Mouse (Mus musculus) ES-E14 (cell line): Measurements from ENCODE around the gene Pak6.

ENCODE experiments used
- CHD2 ChIP-seq: IDR thresholded peaks from 2 replicates; pipeline ENCODE4 v1.6.1; 2014; ENCODE audit warnings: mild to moderate bottlenecking, low read depth, low read length, inconsistent platforms
- HCFC1 ChIP-seq: IDR thresholded peaks from 2 replicates; pipeline ENCODE4 v1.6.1; 2012; ENCODE audit warnings: low read length, inconsistent platforms, borderline replicate concordance; ENCODE audit not compliant: insufficient read depth
- MAFK ChIP-seq: IDR thresholded peaks from 2 replicates; pipeline ENCODE4 v1.6.1; 2014; ENCODE audit warnings: mild to moderate bottlenecking, low read depth, low read length, inconsistent platforms; ENCODE audit not compliant: insufficient read depth
- ZNF384 ChIP-seq: IDR thresholded peaks from 2 replicates; pipeline ENCODE4 v1.6.1; 2012; ENCODE audit warnings: low read depth, low read length, inconsistent platforms

- TF ChIP-seq HCFC1 = no peak
- peak; percentile 96 for TF ChIP-seq MAFK
- TF ChIP-seq ZNF384 = no peak
- no peak for TF ChIP-seq CHD2
Measured at GRCm38 (mm10) chr2:118659077-118659476, 4.0 kb upstream of the Pak6 start.
